Mouse (Mus musculus) liver, embryonic 14.5 days (tissue): ENCODE measurements around the gene Acot8.

Experiments
- CTCF ChIP-seq: IDR thresholded peaks from 2 replicates; pipeline ENCODE4 v1.5.1; 2016; ENCODE audit warnings: antibody characterized with exemption, low read depth, control low read depth
- EP300 ChIP-seq: IDR thresholded peaks from 2 replicates; pipeline ENCODE4 v1.6.1; 2016; ENCODE audit warnings: antibody characterized with exemption, low read depth

- TF ChIP-seq CTCF, result no peak
- TF ChIP-seq EP300, result no peak
Measured at GRCm38 (mm10) chr2:164825521-164825920, 20.8 kb upstream of the Acot8 start.
